Mouse (Mus musculus) liver, embryonic 14.5 days (tissue): ENCODE results near the gene Osbpl3.

ENCODE experiments used
- CTCF ChIP-seq: IDR thresholded peaks from 2 replicates; pipeline ENCODE4 v1.5.1; 2016; ENCODE audit warnings: antibody characterized with exemption, low read depth, control low read depth
- EP300 ChIP-seq: IDR thresholded peaks from 2 replicates; pipeline ENCODE4 v1.6.1; 2016; ENCODE audit warnings: antibody characterized with exemption, low read depth

DNA sequence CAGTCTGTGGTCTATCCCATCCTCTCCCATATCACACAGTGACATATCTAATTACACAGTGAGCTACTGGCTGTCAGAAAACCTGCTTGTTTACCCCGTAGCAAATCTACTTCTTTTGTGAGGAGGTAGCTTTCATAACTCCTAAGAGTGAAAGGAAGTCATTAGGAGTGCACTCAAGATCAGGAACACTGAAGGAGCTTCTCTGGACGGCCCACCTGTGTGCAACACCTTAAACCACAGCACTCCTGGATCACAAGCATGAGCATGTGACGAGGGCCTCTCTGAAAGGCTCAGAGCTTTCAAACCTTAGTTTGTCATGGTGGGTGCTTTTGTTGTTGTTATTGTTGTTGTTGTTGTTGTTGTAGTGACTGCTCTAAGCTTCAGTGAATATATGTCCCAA is 10.4 kb upstream of the Osbpl3 start:
- no peak for TF ChIP-seq CTCF
- no peak for TF ChIP-seq EP300
